Mouse (Mus musculus): ENCODE results near the gene Ccr1l1. TPM values are rescaled to one million over a fixed set of nuclear protein-coding genes. Genes with fewer than 3 reads are reported as not detected.

Ccr1l1 gene
- polyA plus RNA-seq, 1 experiment from 2014 or later, result not detected

DNA sequence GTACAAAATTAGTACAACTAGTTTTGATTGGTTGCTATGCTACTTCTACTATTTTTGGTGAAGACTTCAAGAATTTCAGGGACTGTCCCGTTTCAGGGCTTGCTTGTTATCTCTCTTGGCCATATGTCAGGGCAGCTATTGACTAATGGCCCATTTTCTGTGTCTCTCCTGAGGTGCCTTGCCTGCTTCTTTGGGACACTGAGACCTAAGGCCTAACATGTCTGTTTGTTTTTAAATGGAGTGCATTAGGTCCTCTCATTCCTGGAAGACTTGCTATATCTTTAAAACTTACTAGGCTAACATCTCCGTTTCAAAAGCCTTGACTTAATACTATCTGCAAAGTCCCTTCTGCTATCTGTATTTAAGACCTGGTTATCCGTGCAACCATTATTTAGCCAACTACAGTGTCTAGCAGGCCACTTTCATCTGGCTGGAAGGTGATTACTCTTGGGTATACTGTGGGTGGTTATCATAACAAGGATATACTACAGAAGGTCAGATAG, 20.2 kb downstream of the Ccr1l1 start:
- TF ChIP-seq CTCF (IDR thresholded peaks at IDR 0.05), result no peak
- POLR2A ChIA-PET, result no interaction called here
- no peak for DNase-seq (ENCODE audit: low read depth, low spot score)
- H3K27me3 ChIP-seq, result no peaks in the 10 kb centered on the region
- ATAC-seq, result no peak
- CTCF ChIA-PET, result no interaction called here
- in situ Hi-C loops (cut with MboI; ENCODE audit: low pct_unique_long_range_greater_than_20kb), result no loop called here

DNA sequence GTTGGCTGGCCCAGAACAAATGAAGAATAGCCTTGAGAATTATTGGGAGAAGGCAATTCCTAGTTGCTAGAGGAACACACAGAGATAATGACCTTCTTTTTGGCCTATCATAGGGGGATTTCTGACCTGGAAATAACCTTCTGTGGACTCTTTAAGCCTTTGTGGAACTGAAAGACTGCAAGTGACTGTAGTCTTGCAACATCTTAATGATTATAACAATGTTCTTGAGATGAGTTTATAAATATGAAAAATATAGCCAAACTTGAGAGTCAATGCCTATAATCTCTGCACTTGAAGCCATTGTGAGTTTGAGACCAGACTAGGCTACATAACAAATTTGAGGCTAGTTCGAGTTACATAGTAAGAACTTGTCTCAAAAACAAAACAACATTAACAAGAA, 21.3 kb downstream of the Ccr1l1 start:
- ATAC-seq (no peak), DNase-seq (ENCODE audit: low read depth, low spot score) (no peak)
- in situ Hi-C loops (cut with MboI; ENCODE audit: low pct_unique_long_range_greater_than_20kb), result no loop called here
- no peaks in the 10 kb centered on the region for H3K27me3 ChIP-seq
- POLR2A ChIA-PET, result no interaction called here
- CTCF ChIA-PET, result no interaction called here
- TF ChIP-seq CTCF (IDR thresholded peaks at IDR 0.05), result no peak

DNA sequence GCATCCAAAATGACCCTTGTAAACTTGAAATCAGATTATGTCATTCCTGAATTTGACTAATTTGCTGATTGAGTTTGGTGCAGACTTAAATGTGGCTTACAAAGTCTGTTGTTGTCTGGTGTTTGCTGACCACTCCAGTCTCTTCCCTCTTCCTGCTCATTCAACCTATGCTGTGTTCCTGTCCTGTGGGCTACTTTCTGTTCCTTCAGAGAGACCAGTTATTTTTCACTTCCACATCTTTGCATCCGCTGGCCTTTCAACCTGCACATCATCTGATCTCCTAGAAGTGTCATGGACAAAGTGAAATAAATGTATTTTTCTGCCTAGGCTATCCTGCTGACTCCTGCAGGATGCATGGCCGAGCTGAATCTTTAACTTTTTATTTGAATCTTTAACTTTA, 24.7 kb downstream of the Ccr1l1 start:
- DNase-seq (ENCODE audit: low read depth, low spot score) (no peak), ATAC-seq (no peak)
- POLR2A ChIA-PET, result no interaction called here
- no peaks in the 10 kb centered on the region for H3K27me3 ChIP-seq
- in situ Hi-C loops (cut with MboI; ENCODE audit: low pct_unique_long_range_greater_than_20kb), result no loop called here
- TF ChIP-seq CTCF (IDR thresholded peaks at IDR 0.05), result no peak
- CTCF ChIA-PET, result no interaction called here

DNA sequence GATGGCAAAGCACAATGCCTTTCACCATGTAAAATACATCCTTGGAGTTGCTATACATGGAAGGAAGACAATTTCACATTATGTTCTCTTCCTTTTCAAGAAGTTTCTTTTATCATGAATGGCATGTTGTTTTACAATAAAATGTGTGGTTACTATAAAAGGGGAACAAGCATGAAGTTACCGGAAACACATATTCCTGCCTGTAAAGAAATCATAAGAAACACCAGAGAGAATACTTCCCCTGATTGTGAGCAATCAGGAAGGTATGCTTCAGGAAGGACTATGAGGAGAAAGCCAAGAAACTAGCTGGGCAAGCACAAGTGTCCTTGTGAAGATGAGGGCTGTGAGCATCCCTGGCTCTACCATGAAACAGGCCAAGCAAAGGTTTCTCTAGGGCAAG, 27.0 kb downstream of the Ccr1l1 start:
- ATAC-seq (no peak), DNase-seq (ENCODE audit: low read depth, low spot score) (no peak)
- CTCF ChIA-PET, result no interaction called here
- TF ChIP-seq CTCF (IDR thresholded peaks at IDR 0.05), result no peak
- POLR2A ChIA-PET, result no interaction called here
- in situ Hi-C loops (cut with MboI; ENCODE audit: low pct_unique_long_range_greater_than_20kb), result no loop called here
- no peaks in the 10 kb centered on the region for H3K27me3 ChIP-seq

DNA sequence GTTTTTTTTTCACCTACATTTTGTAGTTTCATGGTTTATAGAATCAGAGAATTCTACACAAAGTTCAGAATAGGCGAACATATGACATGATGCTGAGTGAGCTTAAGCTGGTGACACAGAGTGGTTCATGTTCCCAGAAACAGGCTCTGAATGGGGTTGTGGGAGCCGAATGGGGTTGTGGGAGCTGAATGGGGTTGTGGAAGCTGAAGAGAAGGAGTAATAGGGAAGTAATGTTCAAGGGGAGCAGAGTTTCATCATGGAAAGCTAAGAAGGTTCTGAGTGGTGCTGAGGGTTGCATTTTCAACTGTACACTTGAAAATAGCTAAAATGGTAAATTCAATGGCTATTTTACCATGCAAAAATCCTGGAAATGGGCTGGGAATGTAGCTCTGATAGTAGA, 28.8 kb downstream of the Ccr1l1 start:
- no peak for TF ChIP-seq CTCF (IDR thresholded peaks at IDR 0.05)
- H3K27me3 ChIP-seq, result no peaks in the 10 kb centered on the region
- CTCF ChIA-PET, result no interaction called here
- in situ Hi-C loops (cut with MboI; ENCODE audit: low pct_unique_long_range_greater_than_20kb), result no loop called here
- POLR2A ChIA-PET, result no interaction called here
- DNase-seq (ENCODE audit: low read depth, low spot score), result no peak
- no peak for ATAC-seq

DNA sequence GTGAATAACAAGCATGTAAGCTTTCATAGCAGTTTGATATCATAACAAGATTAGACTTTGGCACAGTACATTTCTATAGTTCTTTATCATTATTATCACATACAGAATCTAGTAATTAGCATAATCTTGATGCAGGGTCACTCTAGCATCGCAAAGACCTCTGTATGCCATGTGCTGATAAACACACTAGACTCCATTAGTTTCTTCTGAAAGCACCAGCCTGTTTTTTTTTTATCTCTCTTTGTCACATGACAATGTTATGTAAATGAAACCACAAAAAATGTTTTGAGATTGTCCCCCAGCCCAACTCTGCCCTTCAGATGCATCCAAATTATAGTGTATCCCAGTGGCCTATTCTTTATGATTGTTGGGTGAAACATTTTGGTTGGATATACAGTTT, 30.4 kb downstream of the Ccr1l1 start:
- DNase-seq (ENCODE audit: low read depth, low spot score) (no peak), ATAC-seq (no peak)
- ChIA-PET CTCF (no interaction called here), POLR2A (no interaction called here)
- no peak for TF ChIP-seq CTCF (IDR thresholded peaks at IDR 0.05)
- H3K27me3 ChIP-seq, result no peaks in the 10 kb centered on the region
- in situ Hi-C loops (cut with MboI; ENCODE audit: low pct_unique_long_range_greater_than_20kb), result no loop called here

DNA sequence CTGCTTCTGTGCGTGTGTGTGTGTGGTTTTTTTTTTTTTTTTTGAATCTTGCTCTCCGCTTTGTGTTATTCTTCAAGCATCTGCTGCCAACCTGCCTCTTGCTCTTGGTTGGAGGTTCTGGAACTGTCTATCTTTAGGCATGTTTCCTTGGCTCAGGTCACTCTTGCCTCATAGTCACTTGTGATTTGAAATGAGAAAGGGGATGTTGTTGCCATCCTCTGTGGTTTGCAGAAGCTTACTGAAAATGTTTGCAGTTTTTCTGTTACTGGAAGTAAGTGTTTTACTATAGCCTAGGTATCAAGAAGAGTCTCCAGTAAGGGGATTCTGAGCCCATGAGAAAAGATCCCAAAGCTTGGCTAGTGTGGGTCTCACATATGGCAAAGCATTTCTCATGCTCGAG, 36.2 kb downstream of the Ccr1l1 start:
- no peak for TF ChIP-seq CTCF (IDR thresholded peaks at IDR 0.05)
- CTCF ChIA-PET, result no interaction called here
- DNase-seq (ENCODE audit: low read depth, low spot score) (no peak), ATAC-seq (no peak)
- POLR2A ChIA-PET, result no interaction called here
- H3K27me3 ChIP-seq, result peaks cover 2% of the 10 kb centered on the region
- in situ Hi-C loops (cut with MboI; ENCODE audit: low pct_unique_long_range_greater_than_20kb), result no loop called here

DNA sequence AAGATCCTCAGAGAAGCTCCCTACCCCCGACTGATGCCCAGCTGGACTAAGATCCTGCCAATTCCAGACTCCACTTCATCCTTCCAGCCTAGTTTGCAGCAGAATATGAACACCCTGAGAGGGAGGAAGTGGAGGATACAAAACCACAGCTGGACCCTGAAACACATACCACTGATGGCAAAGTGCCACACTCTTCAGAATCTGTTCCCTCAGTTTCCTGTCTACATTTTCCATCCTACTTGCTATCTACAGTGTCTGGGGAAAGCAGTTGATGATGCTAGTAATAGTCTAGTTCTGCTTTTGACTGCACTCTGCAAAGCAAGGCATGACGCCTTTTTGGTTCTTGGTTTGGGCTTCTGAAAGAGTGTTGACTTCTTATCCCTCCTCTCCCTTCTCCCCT, 36.9 kb downstream of the Ccr1l1 start:
- ChIA-PET POLR2A (no interaction called here), CTCF (no interaction called here)
- no peak for TF ChIP-seq CTCF (IDR thresholded peaks at IDR 0.05)
- H3K27me3 ChIP-seq, result peaks cover 2% of the 10 kb centered on the region
- ATAC-seq (no peak), DNase-seq (ENCODE audit: low read depth, low spot score) (no peak)
- in situ Hi-C loops (cut with MboI; ENCODE audit: low pct_unique_long_range_greater_than_20kb), result no loop called here

DNA sequence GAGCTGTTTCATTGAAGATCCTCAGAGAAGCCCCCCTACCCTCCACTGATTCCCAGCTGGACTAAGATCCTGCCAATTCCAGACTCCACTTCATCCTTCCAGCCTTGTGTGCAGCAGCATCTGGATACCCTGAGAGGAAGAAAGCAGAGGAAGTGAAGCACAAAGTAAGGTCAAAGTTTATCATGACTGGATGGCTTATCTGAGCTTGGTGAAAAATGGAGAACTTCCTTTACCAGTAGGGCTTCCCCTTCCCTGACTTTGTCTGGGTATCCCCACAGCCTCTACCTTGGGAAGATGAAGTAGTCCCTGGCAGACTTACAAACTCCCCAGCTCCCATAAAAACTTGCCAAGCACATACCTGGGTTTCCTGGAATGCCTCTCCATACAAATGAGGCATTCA, 37.6 kb downstream of the Ccr1l1 start:
- in situ Hi-C loops (cut with MboI; ENCODE audit: low pct_unique_long_range_greater_than_20kb), result no loop called here
- H3K27me3 ChIP-seq, result peaks cover 2% of the 10 kb centered on the region
- CTCF ChIA-PET, result no interaction called here
- no peak for DNase-seq (ENCODE audit: low read depth, low spot score)
- POLR2A ChIA-PET, result no interaction called here
- no peak for TF ChIP-seq CTCF (IDR thresholded peaks at IDR 0.05)
- no peak for ATAC-seq

DNA sequence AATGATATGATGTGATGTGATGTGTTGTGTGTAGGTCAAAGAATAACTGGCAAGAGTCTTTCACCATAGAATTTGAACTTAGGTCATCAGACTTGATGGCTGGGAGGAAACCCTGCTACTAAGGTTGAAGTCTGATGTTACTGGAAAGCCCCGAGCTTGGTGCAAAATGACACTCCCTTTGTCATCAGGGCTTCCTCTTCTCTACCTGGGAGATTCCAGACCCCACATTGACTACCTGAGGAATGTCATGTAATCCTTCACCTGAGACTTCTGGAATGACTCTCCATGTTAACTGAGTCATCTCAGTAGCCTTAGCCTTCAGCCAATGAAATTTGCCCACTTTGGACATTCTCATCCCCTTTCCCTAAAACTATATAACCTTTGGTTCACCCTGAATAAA, 38.0 kb downstream of the Ccr1l1 start:
- CTCF ChIA-PET, result no interaction called here
- in situ Hi-C loops (cut with MboI; ENCODE audit: low pct_unique_long_range_greater_than_20kb), result no loop called here

DNA sequence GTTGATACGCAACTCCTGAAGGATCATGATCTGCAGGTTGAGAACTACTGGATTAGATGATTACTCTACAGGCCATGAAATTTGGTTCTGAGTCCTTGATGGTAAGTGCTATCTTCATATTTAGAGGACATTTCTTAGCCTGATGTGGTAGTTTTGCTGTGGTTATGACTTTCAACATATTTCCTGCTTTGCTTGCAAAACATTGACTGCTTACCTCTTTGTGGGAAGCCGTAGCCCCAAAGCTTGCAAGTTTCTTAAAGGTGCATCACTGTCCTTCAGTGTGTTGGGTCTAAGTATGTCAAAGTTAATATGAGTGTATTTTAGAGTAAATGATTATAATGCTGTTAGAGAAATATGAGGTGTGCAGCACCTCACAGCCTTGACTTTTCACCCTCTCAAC, 40.2 kb downstream of the Ccr1l1 start:
- DNase-seq (ENCODE audit: low read depth, low spot score), result no peak
- in situ Hi-C loops (cut with MboI; ENCODE audit: low pct_unique_long_range_greater_than_20kb), result no loop called here
- H3K27me3 ChIP-seq, result peaks cover 2% of the 10 kb centered on the region
- ChIA-PET CTCF (no interaction called here), POLR2A (interaction anchor here (0.6 kb wide), 1 partner anchor 26 kb away, joined by 4 read pairs; no protein-coding TSS in a partner anchor)
- no peak for TF ChIP-seq CTCF (IDR thresholded peaks at IDR 0.05)
- no peak for ATAC-seq

More for the DNA sequence above, 38.0 kb downstream of the Ccr1l1 start:
- no peak for TF ChIP-seq CTCF (IDR thresholded peaks at IDR 0.05)
- ATAC-seq, result no peak
- no peak for DNase-seq (ENCODE audit: low read depth, low spot score)
- POLR2A ChIA-PET, result no interaction called here
- peaks cover 2% of the 10 kb centered on the region for H3K27me3 ChIP-seq

DNA sequence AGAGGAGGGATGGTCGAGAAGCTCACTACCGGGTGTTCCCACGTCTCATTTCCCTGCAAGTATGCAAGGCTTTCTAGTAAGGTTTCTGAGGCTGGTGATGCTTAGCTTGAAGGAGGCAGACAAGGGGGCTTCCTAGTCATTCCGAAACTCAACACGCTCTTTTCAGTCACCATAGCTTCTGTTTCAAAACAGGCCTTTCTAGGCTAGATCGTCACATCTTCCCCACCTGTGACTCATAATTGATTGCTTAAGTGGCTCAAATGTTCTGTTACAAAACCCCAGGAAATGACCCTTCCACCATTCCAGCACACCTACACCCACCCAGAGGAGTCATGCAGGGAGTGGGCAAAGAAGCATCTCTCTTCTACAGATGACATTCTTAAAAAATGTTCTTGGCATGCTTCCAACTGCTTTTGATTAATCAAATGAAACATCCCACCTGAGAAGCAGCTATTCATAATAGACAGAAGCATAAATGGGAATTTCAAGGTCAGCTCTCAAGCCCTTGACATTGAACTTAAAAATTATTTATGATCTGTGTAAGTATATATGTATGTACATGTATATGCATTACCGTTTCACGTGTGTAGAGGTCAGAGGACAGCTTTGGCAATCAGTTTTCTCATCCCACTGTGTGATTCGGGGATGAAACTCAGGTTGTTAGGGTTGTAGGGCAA, 41.5 kb downstream of the Ccr1l1 start:
- in situ Hi-C loops (cut with MboI; ENCODE audit: low pct_unique_long_range_greater_than_20kb), result no loop called here
- no peak for TF ChIP-seq CTCF (IDR thresholded peaks at IDR 0.05)
- ATAC-seq (no peak), DNase-seq (ENCODE audit: low read depth, low spot score) (no peak)
- POLR2A ChIA-PET, result no interaction called here
- CTCF ChIA-PET, result interaction anchor here (1.0 to 1.5 kb wide), 2 partner anchors 10 to 326 kb away, joined by 3 read pairs; no protein-coding TSS in a partner anchor
- H3K27me3 ChIP-seq, result peaks cover 2% of the 10 kb centered on the region

All from Patski (cell line).